Mouse (Mus musculus) liver, embryonic 13.5 days (tissue): Measurements from ENCODE around the gene Prdm1. TPM values are rescaled to one million over a fixed set of nuclear protein-coding genes. Genes with fewer than 3 reads are reported as not detected.
A peak's percentile ranks its signal among the peaks of the same experiment; 100 is the strongest.

ENCODE experiments used
- ATAC-seq: fragments of 200-750 bp; cut with Nextera tagmentation; 2 replicates; pipeline ENCODE4 v1.8.0; 2017; ENCODE audit warnings: low read depth, mild to moderate bottlenecking, moderate number of reproducible peaks, moderate library complexity
- DNase-seq: peaks from one replicate; pipeline ENCODE4 v3.0.0; 2022
- H3K27ac ChIP-seq: fragments of 300-500 bp; sonication (generic); 2 replicates; pipeline ENCODE4 v1.5.1; 2015; ENCODE audit warnings: moderate library complexity, mild to moderate bottlenecking, inconsistent platforms
- H3K27me3 ChIP-seq: fragments of 300-500 bp; sonication (generic); 2 replicates; pipeline ENCODE4 v1.6.1; 2015; ENCODE audit warnings: mild to moderate bottlenecking, inconsistent platforms
- H3K36me3 ChIP-seq: fragments of 300-500 bp; sonication (generic); 2 replicates; pipeline ENCODE4 v1.6.1; 2015; ENCODE audit warnings: mild to moderate bottlenecking, inconsistent platforms
- H3K4me1 ChIP-seq: fragments of 300-500 bp; sonication (generic); replicated peaks from 2 replicates; pipeline ENCODE4 v1.6.1; 2015; ENCODE audit warnings: inconsistent platforms
- H3K4me2 ChIP-seq: fragments of 300-500 bp; sonication (generic); 2 replicates; pipeline ENCODE4 v1.6.1; 2015; ENCODE audit warnings: inconsistent platforms, mild to moderate bottlenecking, moderate library complexity
- H3K4me3 ChIP-seq: fragments of 300-500 bp; sonication (generic); replicated peaks from 2 replicates; pipeline ENCODE4 v1.5.1; 2015; ENCODE audit warnings: mild to moderate bottlenecking, inconsistent platforms
- H3K9ac ChIP-seq: fragments of 300-500 bp; sonication (generic); 2 replicates; pipeline ENCODE4 v1.6.1; 2015; ENCODE audit warnings: mild to moderate bottlenecking, inconsistent platforms
- H3K9me3 ChIP-seq: fragments of 300-500 bp; sonication (generic); replicated peaks from 2 replicates; pipeline ENCODE4 v1.6.1; 2016; ENCODE audit warnings: inconsistent platforms
- WGBS: fragments of 180-500 bp; shearing (Covaris S2); methylation state at CpG from one replicate; pipeline ENCODE4 v1.1.7; 2015; ENCODE audit not compliant: insufficient replicate concordance; 5-methylcytosine and 5-hydroxymethylcytosine counted together
- polyA plus RNA-seq: library from polyadenylated mRNA; unstranded; fragments of >200 nt; fragmentation: Nextera tagmentation; extraction: Ambion mirVana; gene quantifications from 2 replicates; pipeline ENCODE4 v1.2.1, GENCODE M21; 2015

Prdm1 gene
- polyA plus RNA-seq, 1 experiment from 2014 or later = 0.13 TPM

- Histone ChIP-seq H3K9me3 (no peaks in the 10 kb centered on the region), H3K9ac (no peak overlapping the region), H3K27ac (no peak overlapping the region), H3K4me3 (no peak overlapping the region), H3K36me3 (no peaks in the 10 kb centered on the region), H3K4me2 (no peak overlapping the region), H3K27me3 (peaks cover 34% of the 10 kb centered on the region), H3K4me1 (peaks cover 23% of the 10 kb centered on the region)
- DNase-seq = no peak
- 41% methylated on average over 2 of the region's 2 CpGs for WGBS
- ATAC-seq = no peak
Observed at GRCm38 (mm10) chr10:44454111-44454510, 74.2 kb downstream of the Prdm1 start.

- H3K36me3 ChIP-seq = no peaks in the 10 kb centered on the region
- no peaks in the 10 kb centered on the region for H3K9me3 ChIP-seq
- H3K9ac ChIP-seq = no peak overlapping the region
- ATAC-seq = no peak
- DNase-seq = no peak
- H3K4me2 ChIP-seq = no peak overlapping the region
- H3K27ac ChIP-seq = no peak overlapping the region
- peaks cover 7% of the 10 kb centered on the region for H3K4me1 ChIP-seq
- H3K27me3 ChIP-seq = peaks cover 4% of the 10 kb centered on the region
- no peak overlapping the region for H3K4me3 ChIP-seq
- 75% methylated on average over 2 of the region's 2 CpGs for WGBS
Observed at GRCm38 (mm10) chr10:44450835-44451234, 77.5 kb downstream of the Prdm1 start.

DNA sequence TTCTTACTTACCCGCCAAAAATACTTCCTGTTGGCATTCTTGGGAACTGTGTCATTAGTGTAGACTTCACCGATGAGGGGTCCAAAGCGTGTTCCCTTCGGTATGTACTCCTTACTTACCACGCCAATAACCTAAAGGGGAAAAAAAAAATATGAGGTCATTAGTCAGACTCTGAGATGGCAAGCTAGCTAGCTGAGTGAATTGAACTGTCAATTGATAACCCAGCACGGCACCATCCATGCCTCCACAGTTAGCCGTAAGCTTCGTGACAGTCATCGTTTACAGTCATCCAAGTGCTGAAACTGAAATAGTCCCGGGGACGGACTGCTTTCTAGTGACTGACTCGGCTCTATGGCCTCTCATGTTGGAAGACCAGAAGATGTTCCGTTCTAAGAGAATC is 78.2 kb downstream of the Prdm1 start:
- no peaks in the 10 kb centered on the region for H3K36me3 ChIP-seq
- no peak overlapping the region for H3K9ac ChIP-seq
- 74% methylated on average over 13 of the region's 13 CpGs for WGBS
- peaks cover 7% of the 10 kb centered on the region for H3K4me1 ChIP-seq
- no peak overlapping the region for H3K4me3 ChIP-seq
- no peak overlapping the region for H3K4me2 ChIP-seq
- H3K27ac ChIP-seq = no peak overlapping the region
- ATAC-seq (no peak), DNase-seq (no peak)
- no peaks in the 10 kb centered on the region for H3K27me3 ChIP-seq
- H3K9me3 ChIP-seq = no peaks in the 10 kb centered on the region

- H3K4me2 ChIP-seq = no peak overlapping the region
- H3K27ac ChIP-seq = no peak overlapping the region
- ATAC-seq (no peak), DNase-seq (no peak)
- WGBS = 57% methylated on average over 5 of the region's 5 CpGs
- no peak overlapping the region for H3K4me3 ChIP-seq
- H3K4me1 ChIP-seq = peaks cover 7% of the 10 kb centered on the region
- H3K36me3 ChIP-seq = no peaks in the 10 kb centered on the region
- no peaks in the 10 kb centered on the region for H3K27me3 ChIP-seq
- H3K9me3 ChIP-seq = no peaks in the 10 kb centered on the region
- no peak overlapping the region for H3K9ac ChIP-seq
Observed at GRCm38 (mm10) chr10:44449666-44450065, 78.6 kb downstream of the Prdm1 start.

GRCm38 (mm10) chr10:44448165-44448564 is 80.1 kb downstream of the Prdm1 start:
- peak overlapping the region; percentile 13; the same call in 1 of the 2 replicates for H3K4me2 ChIP-seq

GRCm38 (mm10) chr10:44447406-44448139 is 80.7 kb downstream of the Prdm1 start:
- ATAC-seq = no peak
- Histone ChIP-seq H3K4me3 (no peak overlapping the region), H3K27me3 (no peaks in the 10 kb centered on the region)

More at GRCm38 (mm10) chr10:44448165-44448564, 80.1 kb downstream of the Prdm1 start:
- Histone ChIP-seq H3K27ac (no peak overlapping the region), H3K9me3 (no peaks in the 10 kb centered on the region), H3K27me3 (no peaks in the 10 kb centered on the region), H3K4me1 (peaks cover 14% of the 10 kb centered on the region), H3K4me3 (no peak overlapping the region), H3K9ac (no peak overlapping the region), H3K36me3 (no peaks in the 10 kb centered on the region)
- ATAC-seq (no peak), DNase-seq (no peak)
- 22% methylated on average over 12 of the region's 12 CpGs for WGBS

GRCm38 (mm10) chr10:44447001-44447400 is 81.3 kb downstream of the Prdm1 start:
- Histone ChIP-seq H3K27me3 (no peaks in the 10 kb centered on the region), H3K4me3 (no peak overlapping the region), H3K27ac (no peak overlapping the region), H3K9ac (no peak overlapping the region), H3K36me3 (no peaks in the 10 kb centered on the region), H3K9me3 (no peaks in the 10 kb centered on the region), H3K4me1 (peaks cover 19% of the 10 kb centered on the region), H3K4me2 (no peak overlapping the region)
- ATAC-seq (no peak), DNase-seq (no peak)
- 84% methylated on average over 10 of the region's 10 CpGs for whole genome bisulfite sequencing

More at GRCm38 (mm10) chr10:44447406-44448139, 80.7 kb downstream of the Prdm1 start:
- WGBS = 68% methylated on average over 14 of the region's 14 CpGs
- Histone ChIP-seq H3K4me1 (peaks cover 19% of the 10 kb centered on the region), H3K9me3 (no peaks in the 10 kb centered on the region), H3K4me2 (0 out of 2 replicates have a peak overlapping the region, but pooled peaks have one; percentile 13), H3K27ac (no peak overlapping the region), H3K36me3 (no peaks in the 10 kb centered on the region), H3K9ac (no peak overlapping the region)
- no peak for DNase-seq

DNA sequence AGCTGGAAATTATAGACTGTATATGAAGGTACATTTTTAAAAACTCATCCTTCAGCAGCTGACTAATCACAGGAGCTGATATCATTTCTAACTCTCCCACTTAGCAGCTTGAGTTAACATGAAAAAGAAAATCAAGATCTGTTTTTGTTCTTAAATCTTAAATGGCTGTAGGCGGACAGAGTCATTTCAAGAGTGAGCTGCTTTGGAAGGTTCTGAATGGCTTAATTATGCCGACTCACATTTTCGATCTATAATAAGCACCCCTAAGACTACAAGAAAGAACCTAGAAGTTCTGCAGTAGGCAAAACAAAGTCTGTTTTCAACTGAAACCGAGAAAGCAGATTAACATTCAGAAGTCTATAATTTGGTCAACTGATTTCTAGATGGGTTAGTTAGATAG is 83.9 kb downstream of the Prdm1 start:
- H3K27me3 ChIP-seq = peaks cover 2% of the 10 kb centered on the region; the same call in 1 of the 2 replicates
- H3K4me3 ChIP-seq = no peak overlapping the region
- H3K27ac ChIP-seq = no peak overlapping the region
- H3K9ac ChIP-seq = no peak overlapping the region
- H3K36me3 ChIP-seq = no peaks in the 10 kb centered on the region
- DNase-seq (no peak), ATAC-seq (no peak)
- WGBS = 54% methylated on average over 4 of the region's 4 CpGs
- H3K9me3 ChIP-seq = no peaks in the 10 kb centered on the region
- peaks cover 19% of the 10 kb centered on the region for H3K4me1 ChIP-seq
- H3K4me2 ChIP-seq = no peak overlapping the region

DNA sequence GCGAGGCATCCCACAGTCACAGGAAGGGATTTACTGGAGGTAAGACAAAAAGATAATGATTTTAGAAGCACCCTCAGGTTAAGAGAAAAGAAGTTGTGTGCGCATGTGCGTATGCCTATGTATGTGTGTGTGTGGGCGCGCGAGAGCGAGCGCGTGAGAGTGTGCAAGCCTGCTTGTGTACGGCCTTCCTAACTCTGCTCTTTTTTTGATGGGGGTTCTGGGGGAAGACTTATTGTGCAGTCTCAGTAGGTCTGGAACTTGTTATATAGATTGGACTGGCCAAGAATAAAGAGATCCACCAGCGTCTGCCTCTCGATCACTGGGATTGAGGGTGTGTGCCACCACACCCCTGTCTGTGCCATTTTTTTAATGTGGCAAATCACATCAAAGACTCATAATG is 84.6 kb downstream of the Prdm1 start:
- H3K36me3 ChIP-seq = no peaks in the 10 kb centered on the region
- no peak for DNase-seq
- H3K4me1 ChIP-seq = peaks cover 19% of the 10 kb centered on the region
- H3K9me3 ChIP-seq = no peaks in the 10 kb centered on the region
- H3K4me3 ChIP-seq = no peak overlapping the region
- H3K9ac ChIP-seq = no peak overlapping the region
- WGBS = 60% methylated on average over 12 of the region's 12 CpGs
- ATAC-seq = no peak
- H3K27ac ChIP-seq = no peak overlapping the region
- H3K4me2 ChIP-seq = 0 out of 2 replicates have a peak overlapping the region, but pooled peaks have one; percentile 0
- peaks cover 2% of the 10 kb centered on the region; the same call in 1 of the 2 replicates for H3K27me3 ChIP-seq

- H3K36me3 ChIP-seq = no peaks in the 10 kb centered on the region
- H3K4me1 ChIP-seq = peaks cover 12% of the 10 kb centered on the region
- DNase-seq (no peak), ATAC-seq (no peak)
- H3K27me3 ChIP-seq = peaks cover 2% of the 10 kb centered on the region; the same call in 1 of the 2 replicates
- no peak overlapping the region for H3K4me3 ChIP-seq
- H3K9ac ChIP-seq = no peak overlapping the region
- no peak overlapping the region for H3K27ac ChIP-seq
- WGBS = 80% methylated on average over 11 of the region's 11 CpGs
- H3K4me2 ChIP-seq = no peak overlapping the region
- no peaks in the 10 kb centered on the region for H3K9me3 ChIP-seq
Observed at GRCm38 (mm10) chr10:44439732-44440131, 88.6 kb downstream of the Prdm1 start.

GRCm38 (mm10) chr10:44437614-44438013 is 90.7 kb downstream of the Prdm1 start:
- WGBS = 45% methylated on average over 1 of the region's 1 CpGs
- Histone ChIP-seq H3K27me3 (peaks cover 2% of the 10 kb centered on the region; the same call in 1 of the 2 replicates), H3K4me3 (no peak overlapping the region), H3K27ac (no peak overlapping the region), H3K9ac (no peak overlapping the region), H3K36me3 (no peaks in the 10 kb centered on the region), H3K4me1 (no peaks in the 10 kb centered on the region), H3K4me2 (no peak overlapping the region), H3K9me3 (no peaks in the 10 kb centered on the region)
- no peak for ATAC-seq
- no peak for DNase-seq

DNA sequence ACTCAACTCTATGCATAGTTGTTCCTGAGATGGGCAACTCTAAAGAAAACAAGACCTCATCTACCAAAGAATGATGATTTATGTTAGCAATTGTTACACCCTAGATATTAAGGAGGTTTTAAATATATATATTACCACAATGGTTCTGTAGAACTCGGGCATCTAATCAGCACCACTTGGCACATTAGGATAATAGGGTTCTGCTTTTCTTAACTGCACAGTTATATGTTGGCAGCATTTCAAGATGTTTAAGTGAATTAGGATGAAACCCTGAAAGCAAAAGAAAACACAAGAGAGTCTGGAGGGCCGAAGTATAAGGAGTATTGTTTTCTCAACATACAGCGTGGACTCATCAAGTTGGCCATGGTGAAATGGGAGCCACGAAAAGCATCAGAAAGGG is 92.3 kb downstream of the Prdm1 start:
- H3K9ac ChIP-seq = no peak overlapping the region
- peaks cover 2% of the 10 kb centered on the region; the same call in 1 of the 2 replicates for H3K27me3 ChIP-seq
- no peak for DNase-seq
- H3K9me3 ChIP-seq = no peaks in the 10 kb centered on the region
- no peaks in the 10 kb centered on the region for H3K4me1 ChIP-seq
- no peak overlapping the region for H3K4me3 ChIP-seq
- WGBS = 74% methylated on average over 4 of the region's 4 CpGs
- ATAC-seq = no peak
- H3K4me2 ChIP-seq = no peak overlapping the region
- H3K36me3 ChIP-seq = no peaks in the 10 kb centered on the region
- no peak overlapping the region for H3K27ac ChIP-seq
